Mouse (Mus musculus) inflammation-experienced regulatory T-cells (primary cell): ENCODE results near the gene Rag1. TPM values are rescaled to one million over a fixed set of nuclear protein-coding genes. Genes with fewer than 3 reads are reported as not detected.

Source experiments
- polyA plus RNA-seq, 2 experiments: library from polyadenylated mRNA; unstranded; fragments of 100-300 nt; shearing (Covaris generic); gene quantifications; one replicate each; pipeline ENCODE4 v1.2.1; 2017

The Rag1 gene
- polyA plus RNA-seq, result under 1 TPM; 0.07 to 0.33 TPM

DNA sequence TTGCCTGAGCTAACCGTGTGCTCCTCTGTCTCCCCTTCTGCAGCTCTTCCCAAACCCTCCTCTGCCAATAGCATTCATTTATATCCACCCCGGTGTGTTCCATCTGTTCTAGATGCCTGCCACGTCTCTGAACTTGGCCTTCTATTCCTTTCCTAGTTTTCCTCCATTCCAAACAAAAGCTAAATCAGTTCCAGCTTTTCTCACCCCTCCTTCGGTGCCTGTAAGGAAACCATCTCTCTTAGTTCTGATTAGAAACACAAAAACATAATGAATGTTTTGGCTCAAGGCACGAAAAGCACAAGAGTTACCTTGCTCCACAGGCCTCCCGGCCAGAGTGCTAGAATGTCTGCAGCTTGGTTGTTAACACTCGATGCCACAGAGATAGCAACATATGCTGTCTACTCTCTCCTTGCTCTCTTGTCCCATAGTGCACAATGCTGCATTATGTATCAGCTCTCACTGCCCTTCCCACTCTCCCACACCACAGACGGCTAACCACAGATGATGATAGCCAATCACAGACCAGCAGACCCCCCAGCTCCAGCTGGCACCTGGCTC lies at the start of gene Rag1, which contains the start of gene B230118H07Rik:
Gene Rag1, minus strand, starts transcription at position 388 of the 558 bp plus-strand sequence.
Gene B230118H07Rik, minus strand, starts transcription at position 419 of the 558 bp plus-strand sequence.

DNA sequence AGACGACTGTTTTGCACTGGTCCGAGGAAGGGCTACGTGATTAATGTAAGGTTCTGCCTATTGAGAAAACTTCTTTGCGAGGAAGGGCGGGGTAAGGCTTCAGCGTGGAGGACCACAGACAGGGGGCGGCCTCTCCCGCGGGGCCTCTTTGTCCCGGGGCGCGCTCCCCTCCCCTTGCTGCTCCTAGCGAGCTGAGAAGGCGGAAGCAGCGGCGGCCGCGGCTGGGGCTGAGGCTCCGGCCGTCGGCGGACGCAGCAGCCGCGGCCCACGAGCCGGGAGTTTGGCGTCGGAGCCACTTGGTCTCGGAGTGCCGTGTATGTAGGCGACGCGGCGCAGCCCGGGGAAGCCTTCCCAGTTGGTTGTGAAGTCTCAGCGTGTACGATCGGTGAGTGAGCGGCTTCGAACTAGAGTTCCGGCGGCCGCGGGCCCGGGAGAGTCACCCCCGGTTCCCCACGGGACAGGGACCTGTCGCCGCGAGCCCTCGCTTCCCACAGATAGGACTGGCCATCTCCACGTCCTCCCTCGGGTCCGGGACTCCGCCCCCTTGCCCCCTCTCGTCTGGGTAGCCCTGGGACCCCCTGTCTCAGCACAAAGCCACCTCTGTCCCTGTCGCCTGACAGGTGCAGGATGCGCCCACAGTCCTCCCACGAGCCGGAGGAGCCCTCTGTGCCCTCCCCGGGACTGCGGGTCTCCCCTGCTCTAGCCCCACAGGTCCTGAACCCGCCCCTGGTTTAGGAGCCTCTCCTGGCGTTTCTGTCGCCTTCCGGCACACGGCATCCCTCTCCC lies 29.1 kb upstream of the Rag1 start, which contains the start of gene Traf6:
Gene Traf6, plus strand, starts transcription at position 194 of the 786 bp plus-strand sequence.

DNA sequence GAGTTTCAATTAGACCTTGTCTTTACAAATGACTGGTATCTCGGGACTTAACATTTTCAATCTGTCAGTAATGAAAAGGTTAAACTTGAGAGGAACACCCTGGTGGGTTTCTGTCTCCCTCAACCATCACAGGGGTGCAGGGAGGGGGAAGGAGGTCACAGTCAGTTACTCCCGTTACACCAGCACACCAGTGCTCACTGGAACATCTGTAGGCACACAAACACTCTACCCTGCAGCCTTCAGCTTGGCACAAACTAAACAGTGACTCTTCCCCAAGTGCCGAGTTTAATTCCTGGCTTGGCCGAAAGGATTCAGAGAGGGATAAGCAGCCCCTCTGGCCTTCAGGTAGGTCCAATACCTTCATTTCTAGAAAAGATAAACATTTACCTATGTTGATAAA lies 24.8 kb downstream of the Rag1 start, which contains the start of gene Rag2:
Gene Rag2, plus strand, starts transcription at position 193 of the 400 bp plus-strand sequence.

Other genes with a start within 250 kb of the Rag1 start
- not detected for gene Rag2, start 24.8 kb downstream of the Rag1 start, polyA plus RNA-seq
- gene B230118H07Rik, start within 50 bp of the Rag1 start, polyA plus RNA-seq, result 1 to 10 TPM; 1.6 to 4.7 TPM
- 10 to 100 TPM; 28.9 to 31.7 TPM for gene Traf6, start 28.9 kb upstream of the Rag1 start, polyA plus RNA-seq
- gene Prr5l, start 233.5 kb upstream of the Rag1 start, polyA plus RNA-seq, result 1 to 10 TPM; 1.5 to 7.8 TPM
- 10 to 100 TPM; 24.4 to 24.6 TPM for gene Commd9, start 236.7 kb upstream of the Rag1 start, polyA plus RNA-seq